Mouse (Mus musculus) ES-E14 (cell line): ENCODE results near the gene Plekho2.

Experiments used
- CHD2 ChIP-seq: IDR thresholded peaks from 2 replicates; pipeline ENCODE4 v1.6.1; 2014; ENCODE audit warnings: mild to moderate bottlenecking, low read depth, low read length, inconsistent platforms
- HCFC1 ChIP-seq: IDR thresholded peaks from 2 replicates; pipeline ENCODE4 v1.6.1; 2012; ENCODE audit warnings: low read length, inconsistent platforms, borderline replicate concordance; ENCODE audit not compliant: insufficient read depth
- MAFK ChIP-seq: IDR thresholded peaks from 2 replicates; pipeline ENCODE4 v1.6.1; 2014; ENCODE audit warnings: mild to moderate bottlenecking, low read depth, low read length, inconsistent platforms; ENCODE audit not compliant: insufficient read depth
- ZC3H11A ChIP-seq: IDR thresholded peaks from 2 replicates; pipeline ENCODE4 v1.6.1; 2012; ENCODE audit warnings: low read depth, mild to moderate bottlenecking, inconsistent platforms, low read length, borderline replicate concordance
- ZNF384 ChIP-seq: IDR thresholded peaks from 2 replicates; pipeline ENCODE4 v1.6.1; 2012; ENCODE audit warnings: low read depth, low read length, inconsistent platforms

DNA sequence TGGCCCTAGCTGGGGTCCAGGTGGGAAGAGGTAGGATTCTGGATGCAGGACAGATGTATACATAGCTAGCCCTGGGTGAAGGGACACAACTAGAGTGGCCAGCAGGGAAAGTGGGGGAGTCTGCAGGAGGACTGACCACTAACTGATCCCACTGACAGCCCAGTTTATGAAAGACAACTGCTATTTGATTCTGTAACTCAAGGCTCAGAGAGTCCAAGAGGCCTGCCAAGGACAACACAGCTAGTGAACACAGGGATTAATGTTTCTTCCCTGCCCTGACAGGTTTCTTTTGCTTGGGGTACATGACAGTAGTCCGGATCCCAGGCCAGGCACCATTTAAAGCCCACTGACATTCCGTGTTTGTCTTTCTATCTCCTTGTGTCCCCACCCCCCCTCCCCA is 27.3 kb upstream of the Plekho2 start:
- TF ChIP-seq ZNF384 (no peak), HCFC1 (no peak), ZC3H11A (no peak), CHD2 (no peak), MAFK (no peak)
